Mouse (Mus musculus): ENCODE data around the gene Tmed1.
"Not testable (repeated sequence)": the region's sequence is repeated elsewhere in the genome, so short reads cannot be mapped to it uniquely, and the experiment has no call there.

The Tmed1 gene

GRCm38 (mm10) chr9:21509772-21510688, at the start of gene Tmed1:
Gene Tmed1, minus strand, starts transcription at chr9:21510252.
- DNase-seq = peak; percentile 97

DNA sequence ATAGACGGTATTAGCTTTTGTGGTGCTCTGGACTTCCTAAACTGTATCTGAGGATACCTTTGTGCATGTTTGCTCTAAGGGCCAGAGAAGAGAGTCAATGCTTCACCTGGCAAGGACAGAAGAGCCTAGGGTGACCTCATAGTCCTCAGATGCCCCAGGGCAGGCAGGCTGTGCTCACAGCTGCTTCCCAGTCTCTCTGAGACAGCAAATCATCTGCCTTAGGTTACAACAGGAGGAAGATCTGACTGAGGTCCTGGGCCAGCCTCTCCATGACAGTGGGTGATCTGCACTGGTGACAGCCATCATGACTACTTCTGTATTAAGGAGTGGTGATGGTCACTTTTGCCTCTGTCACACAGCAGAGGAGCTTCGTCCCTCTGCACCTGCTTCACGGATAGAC, 49.1 kb upstream of the Tmed1 start:
- no peak for DNase-seq

DNA sequence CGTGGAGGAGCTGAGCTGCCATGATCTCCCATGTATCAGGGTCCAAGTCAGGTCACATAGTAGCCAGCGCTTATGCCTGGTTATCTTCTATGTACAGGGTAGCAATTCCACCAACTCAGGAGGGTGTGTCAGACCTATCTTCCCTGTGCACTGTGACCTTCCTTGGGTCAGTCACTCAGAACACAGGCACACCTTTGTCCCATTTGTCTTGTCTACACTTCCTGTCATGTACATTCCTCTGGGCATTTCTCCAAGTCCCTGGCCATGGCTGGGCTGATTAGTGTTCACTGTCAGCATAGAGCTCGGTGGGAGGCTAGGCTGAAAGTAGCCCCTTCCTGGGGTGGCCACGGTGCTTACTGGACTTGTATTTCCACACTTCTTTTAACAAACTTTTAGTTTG, 48.3 kb upstream of the Tmed1 start:
- DNase-seq = peak; percentile 48 to 49

GRCm38 (mm10) chr9:21557556-21557955, 47.5 kb upstream of the Tmed1 start:
- DNase-seq = no peak

GRCm38 (mm10) chr9:21556996-21557395, 46.9 kb upstream of the Tmed1 start:
- DNase-seq = peak in 1 of 2 experiments; percentile 43

- no peak for DNase-seq
Measured at GRCm38 (mm10) chr9:21555198-21555742, 45.2 kb upstream of the Tmed1 start.

GRCm38 (mm10) chr9:21553607-21554273, 43.7 kb upstream of the Tmed1 start:
- DNase-seq = no peak

DNA sequence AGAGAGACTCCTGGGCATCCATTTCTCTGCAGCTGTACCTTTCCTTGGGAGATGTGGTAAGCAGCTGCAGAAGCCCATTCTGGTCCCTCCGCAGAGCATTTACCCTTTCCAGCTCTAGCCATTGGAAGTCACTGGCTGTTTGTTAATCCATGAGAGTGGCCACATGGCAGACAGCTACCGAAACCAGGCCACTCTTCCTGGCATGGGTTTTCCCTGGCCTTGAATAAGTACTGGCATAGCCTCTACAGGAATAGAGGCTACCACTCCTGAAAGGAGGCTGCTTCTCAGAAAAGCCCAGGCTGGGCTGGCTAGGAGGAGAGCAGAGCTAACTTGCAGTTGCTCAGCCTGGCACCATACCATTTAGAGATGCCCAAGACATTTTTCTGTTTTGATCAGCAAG, 41.0 kb upstream of the Tmed1 start:
- no peak for DNase-seq

GRCm38 (mm10) chr9:21547075-21547941, 37.3 kb upstream of the Tmed1 start:
- DNase-seq = peak; percentile 51 to 74

- DNase-seq = no peak
Measured at GRCm38 (mm10) chr9:21546789-21547074, 36.7 kb upstream of the Tmed1 start, which contains the start of gene Carm1. Gene Carm1, plus strand, starts transcription at chr9:21546894.

DNA sequence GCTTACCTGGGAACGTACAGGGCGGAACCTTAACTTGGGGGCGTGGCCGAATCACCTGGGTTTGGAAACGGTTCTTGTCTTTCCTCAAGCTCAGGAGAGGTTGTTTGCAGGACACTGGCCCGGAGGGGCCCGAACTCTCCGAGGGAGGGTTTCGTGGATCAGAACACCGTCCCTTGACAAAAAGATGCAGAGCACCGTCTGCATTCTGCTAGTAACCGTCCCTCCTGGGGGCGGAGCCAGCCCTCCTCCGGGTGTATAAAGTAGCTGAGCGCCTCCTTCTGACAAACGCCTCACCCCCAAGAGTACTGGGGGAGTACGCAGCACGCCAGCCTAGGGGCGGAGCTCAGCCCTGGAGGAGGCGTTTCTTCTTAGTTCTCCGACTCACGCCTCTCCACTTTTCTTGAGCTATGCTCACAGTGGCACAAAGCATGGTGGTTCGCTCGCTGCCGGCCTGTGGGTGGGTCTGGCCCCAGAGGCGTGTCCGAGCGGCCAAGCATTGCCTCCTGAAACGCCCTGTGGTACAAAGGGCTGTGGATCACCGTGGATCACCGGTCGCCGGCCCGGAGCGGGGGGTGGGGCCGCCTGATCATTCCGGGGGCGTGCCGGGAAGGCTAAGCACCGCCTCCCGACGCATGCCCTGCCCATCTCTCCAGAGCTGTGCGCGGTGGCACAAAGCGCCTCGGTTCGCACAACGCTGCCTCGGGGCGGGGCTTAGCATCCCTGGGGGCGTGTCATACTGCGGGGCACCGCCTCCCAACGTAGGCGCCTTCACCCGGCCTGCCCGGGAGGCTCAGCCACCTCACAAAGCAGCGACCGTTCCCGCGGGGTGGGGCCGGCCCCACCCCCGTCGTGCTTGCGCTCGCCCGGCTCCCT, 36.1 kb upstream of the Tmed1 start:
- DNase-seq = peak; percentile 99

GRCm38 (mm10) chr9:21545351-21545915, 35.4 kb upstream of the Tmed1 start:
- DNase-seq = no peak

DNA sequence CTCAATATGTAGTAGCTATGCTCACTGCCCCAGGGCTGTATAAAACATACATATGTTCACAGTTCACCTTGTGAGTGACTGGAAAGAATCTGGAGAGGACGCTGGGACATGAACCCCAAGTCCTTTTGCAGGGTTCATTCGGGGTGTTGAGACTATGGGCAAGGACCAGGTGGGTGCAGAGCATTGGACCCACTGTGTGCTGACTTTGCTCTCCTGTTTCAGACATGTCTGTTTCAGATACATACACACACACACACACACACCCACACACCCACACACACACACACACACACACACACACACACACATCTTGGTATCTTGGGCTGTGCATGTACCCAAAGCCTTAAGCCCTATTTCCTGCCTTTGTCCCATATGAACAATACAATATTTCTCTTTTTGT, 31.9 kb upstream of the Tmed1 start:
- not testable (repeated sequence) for DNase-seq

GRCm38 (mm10) chr9:21539981-21540753, 30.1 kb upstream of the Tmed1 start:
- DNase-seq = no peak

GRCm38 (mm10) chr9:21537009-21537408, 27.0 kb upstream of the Tmed1 start:
- DNase-seq = no peak

GRCm38 (mm10) chr9:21536501-21536900, 26.4 kb upstream of the Tmed1 start:
- no peak for DNase-seq

- no peak for DNase-seq
Measured at GRCm38 (mm10) chr9:21527917-21528324, 17.9 kb upstream of the Tmed1 start.

- no peak for DNase-seq
Measured at GRCm38 (mm10) chr9:21527100-21527801, 17.2 kb upstream of the Tmed1 start.

DNA sequence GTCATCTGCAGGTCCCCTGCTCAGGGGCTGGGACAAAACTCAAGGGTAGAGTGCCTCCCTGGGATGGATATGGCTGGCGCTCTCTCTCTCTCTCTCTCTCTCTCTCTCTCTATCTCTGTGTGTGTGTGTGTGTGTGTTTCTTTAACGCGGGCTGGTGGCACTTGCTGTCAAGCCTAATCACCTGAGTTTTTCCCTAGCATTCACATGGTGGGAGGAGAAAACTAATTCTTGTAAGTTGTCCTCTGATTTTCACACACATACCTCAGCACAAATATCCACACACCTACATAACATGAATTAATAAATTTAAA, 16.5 kb upstream of the Tmed1 start:
- no peak for DNase-seq
